Mouse (Mus musculus) lung, embryonic 16.5 days (tissue): ENCODE results near the gene Tenm2. TPM values are rescaled to one million over a fixed set of nuclear protein-coding genes. Genes with fewer than 3 reads are reported as not detected.

Experiments used
- ATAC-seq: fragments of 200-750 bp; cut with Nextera tagmentation; 2 replicates; pipeline ENCODE4 v1.8.0; 2017; ENCODE audit warnings: low read depth, mild to moderate bottlenecking, moderate library complexity
- H3K27ac ChIP-seq: fragments of 300-500 bp; sonication (generic); 2 replicates; pipeline ENCODE4 v1.5.1; 2014; ENCODE audit warnings: mild to moderate bottlenecking, control low read depth, low read length
- H3K27me3 ChIP-seq: fragments of 300-500 bp; sonication (generic); 2 replicates; pipeline ENCODE4 v1.6.1; 2014; ENCODE audit warnings: low read depth, low read length, mixed read lengths; ENCODE audit not compliant: control insufficient read depth, insufficient read depth
- H3K36me3 ChIP-seq: fragments of 300-500 bp; sonication (generic); 2 replicates; pipeline ENCODE4 v1.6.1; 2014; ENCODE audit warnings: low read length; ENCODE audit not compliant: control insufficient read depth, insufficient read depth
- H3K4me1 ChIP-seq: fragments of 300-500 bp; sonication (generic); replicated peaks from 2 replicates; pipeline ENCODE4 v1.6.1; 2014; ENCODE audit warnings: low read length, mixed read lengths; ENCODE audit not compliant: control insufficient read depth, insufficient read depth
- H3K4me2 ChIP-seq: fragments of 300-500 bp; sonication (generic); 2 replicates; pipeline ENCODE4 v1.6.1; 2014; ENCODE audit warnings: low read depth, low read length, control low read depth
- H3K4me3 ChIP-seq: fragments of 300-500 bp; sonication (generic); 2 replicates; pipeline ENCODE4 v1.5.1; 2014; ENCODE audit warnings: mild to moderate bottlenecking, low read length, control low read depth
- H3K9ac ChIP-seq: fragments of 300-500 bp; sonication (generic); 2 replicates; pipeline ENCODE4 v1.6.1; 2014; ENCODE audit warnings: low read length, control low read depth
- H3K9me3 ChIP-seq: fragments of 300-500 bp; sonication (generic); 2 replicates; pipeline ENCODE4 v1.6.1; 2016; ENCODE audit warnings: low read length; ENCODE audit not compliant: control insufficient read depth
- WGBS: fragments of 180-500 bp; shearing (Covaris S2); extraction: QIAGEN DNeasy Blood & Tissue Kit; methylation state at CpG from one replicate; pipeline ENCODE4 v1.1.7; 2014; 5-methylcytosine and 5-hydroxymethylcytosine counted together
- polyA plus RNA-seq: library from polyadenylated mRNA; unstranded; fragments of >200 nt; fragmentation: Nextera tagmentation; extraction: Ambion mirVana; gene quantifications from 2 replicates; pipeline ENCODE4 v1.2.1, GENCODE M21; 2015

Gene Tenm2
- polyA plus RNA-seq, 1 experiment from 2014 or later: 0.24 TPM

GRCm38 (mm10) chr11:36173076-36173690, 1062.6 kb downstream of the Tenm2 start:
- Histone ChIP-seq H3K27me3 (no peaks in the 10 kb centered on the region; the same call in 1 of the 2 replicates), H3K4me2 (no peak overlapping the region), H3K27ac (no peak overlapping the region), H3K4me3 (no peak overlapping the region), H3K36me3 (no peaks in the 10 kb centered on the region), H3K9ac (no peak overlapping the region), H3K4me1 (0 out of 2 replicates have a peak, but pooled peaks cover 2% of the 10 kb centered on the region), H3K9me3 (no peaks in the 10 kb centered on the region)
- ATAC-seq: no peak
- 52% methylated on average over 11 of the region's 11 CpGs for WGBS

GRCm38 (mm10) chr11:36172520-36172919, 1063.2 kb downstream of the Tenm2 start:
- H3K4me2 ChIP-seq: no peak overlapping the region
- WGBS: 61% methylated on average over 6 of the region's 6 CpGs
- H3K9me3 ChIP-seq: no peaks in the 10 kb centered on the region
- ATAC-seq: no peak
- no peak overlapping the region for H3K4me3 ChIP-seq
- H3K27ac ChIP-seq: no peak overlapping the region
- H3K4me1 ChIP-seq: 0 out of 2 replicates have a peak, but pooled peaks cover 2% of the 10 kb centered on the region
- no peaks in the 10 kb centered on the region; the same call in 1 of the 2 replicates for H3K27me3 ChIP-seq
- no peaks in the 10 kb centered on the region for H3K36me3 ChIP-seq
- no peak overlapping the region for H3K9ac ChIP-seq

DNA sequence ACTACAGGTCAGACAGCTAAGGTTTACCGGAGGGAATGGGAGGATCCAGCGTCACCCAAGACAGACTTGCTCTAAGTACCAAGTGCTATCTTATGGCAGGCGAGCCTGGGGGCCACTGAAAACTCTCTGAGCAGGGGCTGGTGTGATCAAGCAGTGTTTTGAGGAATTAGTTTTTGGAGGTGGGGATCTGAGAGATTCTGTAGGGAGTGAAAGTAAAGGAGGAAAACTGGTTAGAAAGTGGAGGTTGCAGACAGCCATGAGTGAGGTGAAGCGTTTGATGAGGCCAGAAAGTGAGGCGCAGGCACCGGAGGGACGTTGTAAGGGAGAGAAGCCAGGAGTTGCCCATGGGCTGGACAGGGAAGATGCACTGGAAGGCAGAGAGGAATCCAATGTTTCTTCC, 1063.8 kb downstream of the Tenm2 start:
- WGBS: 76% methylated on average over 7 of the region's 7 CpGs
- ATAC-seq: no peak
- Histone ChIP-seq H3K4me3 (no peak overlapping the region), H3K9ac (no peak overlapping the region), H3K4me1 (0 out of 2 replicates have a peak, but pooled peaks cover 2% of the 10 kb centered on the region), H3K27ac (no peak overlapping the region), H3K9me3 (no peaks in the 10 kb centered on the region), H3K4me2 (no peak overlapping the region), H3K27me3 (no peaks in the 10 kb centered on the region; the same call in 1 of the 2 replicates), H3K36me3 (no peaks in the 10 kb centered on the region)

- H3K4me3 ChIP-seq: no peak overlapping the region
- H3K27me3 ChIP-seq: no peaks in the 10 kb centered on the region; the same call in 1 of the 2 replicates
- 90% methylated on average over 12 of the region's 12 CpGs for WGBS
- H3K9ac ChIP-seq: no peak overlapping the region
- no peaks in the 10 kb centered on the region for H3K36me3 ChIP-seq
- no peak overlapping the region for H3K4me2 ChIP-seq
- no peak for ATAC-seq
- H3K4me1 ChIP-seq: 0 out of 2 replicates have a peak, but pooled peaks cover 2% of the 10 kb centered on the region
- H3K9me3 ChIP-seq: no peaks in the 10 kb centered on the region
- H3K27ac ChIP-seq: no peak overlapping the region
Observed at GRCm38 (mm10) chr11:36171221-36171620, 1064.5 kb downstream of the Tenm2 start.

- Histone ChIP-seq H3K9ac (no peak overlapping the region), H3K27ac (no peak overlapping the region), H3K9me3 (no peaks in the 10 kb centered on the region), H3K4me3 (no peak overlapping the region), H3K36me3 (no peaks in the 10 kb centered on the region), H3K4me1 (0 out of 2 replicates have a peak, but pooled peaks cover 2% of the 10 kb centered on the region), H3K27me3 (no peaks in the 10 kb centered on the region; the same call in 1 of the 2 replicates), H3K4me2 (no peak overlapping the region)
- 76% methylated on average over 4 of the region's 4 CpGs for WGBS
- no peak for ATAC-seq
Observed at GRCm38 (mm10) chr11:36169738-36170137, 1066.0 kb downstream of the Tenm2 start.

GRCm38 (mm10) chr11:36168921-36169537, 1066.7 kb downstream of the Tenm2 start:
- H3K4me2 ChIP-seq: no peak overlapping the region
- H3K36me3 ChIP-seq: no peaks in the 10 kb centered on the region
- 0 out of 2 replicates have a peak, but pooled peaks cover 2% of the 10 kb centered on the region for H3K4me1 ChIP-seq
- peak; percentile 96 for ATAC-seq
- 55% methylated on average over 6 of the region's 6 CpGs for WGBS
- no peak overlapping the region for H3K9ac ChIP-seq
- H3K4me3 ChIP-seq: no peak overlapping the region
- peak overlapping the region; percentile 14; the same call in 1 of the 2 replicates for H3K27ac ChIP-seq
- H3K9me3 ChIP-seq: no peaks in the 10 kb centered on the region
- H3K27me3 ChIP-seq: no peaks in the 10 kb centered on the region

GRCm38 (mm10) chr11:36167766-36168318, 1067.9 kb downstream of the Tenm2 start:
- Histone ChIP-seq H3K36me3 (no peaks in the 10 kb centered on the region), H3K9ac (no peak overlapping the region), H3K4me2 (no peak overlapping the region), H3K27ac (no peak overlapping the region), H3K4me1 (no peaks in the 10 kb centered on the region), H3K9me3 (no peaks in the 10 kb centered on the region), H3K27me3 (no peaks in the 10 kb centered on the region), H3K4me3 (no peak overlapping the region)
- WGBS: 82% methylated on average over 10 of the region's 10 CpGs
- no peak for ATAC-seq

- 80% methylated on average over 11 of the region's 11 CpGs for WGBS
- Histone ChIP-seq H3K9ac (no peak overlapping the region), H3K4me1 (no peaks in the 10 kb centered on the region), H3K9me3 (no peaks in the 10 kb centered on the region), H3K4me3 (no peak overlapping the region), H3K4me2 (no peak overlapping the region), H3K27ac (no peak overlapping the region), H3K36me3 (no peaks in the 10 kb centered on the region), H3K27me3 (no peaks in the 10 kb centered on the region)
- no peak for ATAC-seq
Observed at GRCm38 (mm10) chr11:36163580-36163979, 1072.2 kb downstream of the Tenm2 start.

- WGBS: 83% methylated on average over 10 of the region's 10 CpGs
- no peaks in the 10 kb centered on the region for H3K27me3 ChIP-seq
- H3K9ac ChIP-seq: no peak overlapping the region
- H3K36me3 ChIP-seq: no peaks in the 10 kb centered on the region
- no peak overlapping the region for H3K4me3 ChIP-seq
- H3K27ac ChIP-seq: no peak overlapping the region
- no peak overlapping the region for H3K4me2 ChIP-seq
- H3K9me3 ChIP-seq: no peaks in the 10 kb centered on the region
- no peaks in the 10 kb centered on the region for H3K4me1 ChIP-seq
- ATAC-seq: no peak
Observed at GRCm38 (mm10) chr11:36161765-36162321, 1073.9 kb downstream of the Tenm2 start.
